Mouse (Mus musculus) liver, embryonic 14.5 days (tissue): ENCODE results near the gene Zfp97. TPM values are rescaled to one million over a fixed set of nuclear protein-coding genes. Genes with fewer than 3 reads are reported as not detected.
"Not testable (repeated sequence)": the region's sequence is repeated elsewhere in the genome, so short reads cannot be mapped to it uniquely, and the experiment has no call there.

Experiments
- ATAC-seq: fragments of 200-750 bp; cut with Nextera tagmentation; 2 replicates; pipeline ENCODE4 v1.8.0; 2017; ENCODE audit warnings: moderate number of reproducible peaks, mild to moderate bottlenecking, moderate library complexity; ENCODE audit not compliant: insufficient read depth
- DNase-seq, 3 experiments: peaks; one replicate each; pipeline ENCODE4 v3.0.0-alpha.2; 2012 to 2013; ENCODE audit warnings: low read depth in 3 of 3, low spot score in 3 of 3
- H3K27ac ChIP-seq: fragments of 300-500 bp; sonication (generic); 2 replicates; pipeline ENCODE4 v1.5.1; 2014; ENCODE audit warnings: moderate library complexity, mild to moderate bottlenecking, control low read depth, inconsistent platforms
- H3K27me3 ChIP-seq: fragments of 300-500 bp; sonication (generic); 2 replicates; pipeline ENCODE4 v1.6.1; 2014; ENCODE audit warnings: mild to moderate bottlenecking, low read length, moderate library complexity; ENCODE audit not compliant: control insufficient read depth, insufficient read depth
- H3K36me3 ChIP-seq: fragments of 300-500 bp; sonication (generic); replicated peaks from 2 replicates; pipeline ENCODE4 v1.6.1; 2014; ENCODE audit warnings: low read depth; ENCODE audit not compliant: control insufficient read depth, insufficient read depth
- H3K4me1 ChIP-seq, 2 experiments: fragments of 200-500 bp in 1 of 2; fragments of 300-500 bp in 1 of 2; sonication (generic) in 1 of 2; replicated peaks; 2 replicates each; pipeline ENCODE4 v1.6.1; 2012 to 2014; ENCODE audit warnings: antibody characterized with exemption in 1 of 2, inconsistent platforms in 1 of 2, low read length in 1 of 2; ENCODE audit not compliant: control insufficient read depth in 2 of 2, insufficient read depth in 2 of 2
- H3K4me2 ChIP-seq: fragments of 300-500 bp; sonication (generic); 2 replicates; pipeline ENCODE4 v1.6.1; 2014; ENCODE audit warnings: low read depth, mild to moderate bottlenecking, control low read depth, moderate library complexity
- H3K4me3 ChIP-seq, 2 experiments: fragments of 200-500 bp in 1 of 2; fragments of 300-500 bp in 1 of 2; sonication (generic) in 1 of 2; 2 replicates each; pipeline ENCODE4 v1.5.1; 2012 to 2014; ENCODE audit warnings: low read depth in 2 of 2, low read length in 2 of 2, mild to moderate bottlenecking in 2 of 2, control low read depth in 1 of 2, inconsistent platforms in 1 of 2, moderate library complexity in 1 of 2; ENCODE audit not compliant: insufficient read depth in 1 of 2
- H3K9ac ChIP-seq: fragments of 300-500 bp; sonication (generic); replicated peaks from 2 replicates; pipeline ENCODE4 v1.6.1; 2014; ENCODE audit warnings: mild to moderate bottlenecking, control low read depth, moderate library complexity
- H3K9me3 ChIP-seq: fragments of 300-500 bp; sonication (generic); 2 replicates; pipeline ENCODE4 v1.6.1; 2016; ENCODE audit warnings: low read length, mixed read lengths; ENCODE audit not compliant: control insufficient read depth
- CTCF ChIP-seq: IDR thresholded peaks from 2 replicates; pipeline ENCODE4 v1.5.1; 2016; ENCODE audit warnings: antibody characterized with exemption, low read depth, control low read depth
- EP300 ChIP-seq: IDR thresholded peaks from 2 replicates; pipeline ENCODE4 v1.6.1; 2016; ENCODE audit warnings: antibody characterized with exemption, low read depth
- WGBS: fragments of 180-500 bp; shearing (Covaris S2); extraction: QIAGEN DNeasy Blood & Tissue Kit; methylation state at CpG from one replicate; pipeline ENCODE4 v1.1.7; 2014; ENCODE audit not compliant: insufficient replicate concordance; 5-methylcytosine and 5-hydroxymethylcytosine counted together
- polyA plus RNA-seq, 2 experiments: library from polyadenylated mRNA; depleted of rRNA in 1 of 2; stranded (reverse) in 1 of 2; unstranded in 1 of 2; fragments of >200 nt; fragmentation: Nextera tagmentation in 1 of 2; extraction: Ambion mirVana in 1 of 2; gene quantifications; 2 replicates each; pipeline versions ENCODE4 v1.2.1 to v1.2.3; 2012 to 2014

Zfp97 gene
- polyA plus RNA-seq (2012; rRNA removed), result 0.57 and 0.75 TPM in 2 replicates
- polyA plus RNA-seq (2014; fragmentation: Nextera tagmentation; extraction: Ambion mirVana), result 2.1 and 2.6 TPM in 2 replicates

GRCm38 (mm10) chr17:17120830-17121502, at the start of gene Zfp97:
Gene Zfp97 (plus strand): TSS chr17:17121415.
- not testable (repeated sequence) for H3K4me2 ChIP-seq, H3K27me3 ChIP-seq, H3K36me3 ChIP-seq, H3K4me3 ChIP-seq, H3K9ac ChIP-seq, H3K9me3 ChIP-seq, H3K27ac ChIP-seq, DNase-seq, H3K4me1 ChIP-seq
- ATAC-seq, result peak; percentile 100
- WGBS, result no CpG with 5 or more reads among the region's 8 CpGs

- DNase-seq, H3K27me3 ChIP-seq, H3K9me3 ChIP-seq, H3K27ac ChIP-seq, H3K4me1 ChIP-seq, H3K9ac ChIP-seq, H3K36me3 ChIP-seq, H3K4me2 ChIP-seq, H3K4me3 ChIP-seq: not testable (repeated sequence)
- no CpG with 5 or more reads among the region's 8 CpGs for WGBS
- peak; percentile 100 for ATAC-seq
Measured at GRCm38 (mm10) chr17:17178757-17179413, 57.7 kb downstream of the Zfp97 start.

GRCm38 (mm10) chr17:17194761-17195160, 73.5 kb downstream of the Zfp97 start:
- ATAC-seq, H3K4me2 ChIP-seq, DNase-seq, H3K9ac ChIP-seq, H3K4me1 ChIP-seq, H3K27me3 ChIP-seq, H3K4me3 ChIP-seq, H3K36me3 ChIP-seq, H3K9me3 ChIP-seq, H3K27ac ChIP-seq: not testable (repeated sequence)

GRCm38 (mm10) chr17:17195178-17195577, 74.0 kb downstream of the Zfp97 start:
- no peak overlapping the region for H3K4me3 ChIP-seq
- H3K9me3 ChIP-seq, result no peaks in the 10 kb centered on the region
- DNase-seq (no peak), ATAC-seq (no peak)
- H3K36me3 ChIP-seq, result no peaks in the 10 kb centered on the region
- H3K27ac ChIP-seq, result no peak overlapping the region
- no peak overlapping the region for H3K9ac ChIP-seq
- no peaks in the 10 kb centered on the region for H3K27me3 ChIP-seq
- TF ChIP-seq EP300, result no peak
- TF ChIP-seq CTCF, result no peak
- no peak overlapping the region for H3K4me2 ChIP-seq
- H3K4me1 ChIP-seq, result no peaks in the 10 kb centered on the region

- not testable (repeated sequence) for ATAC-seq, H3K4me2 ChIP-seq, DNase-seq, H3K27me3 ChIP-seq, H3K4me1 ChIP-seq, H3K27ac ChIP-seq, H3K4me3 ChIP-seq, H3K9me3 ChIP-seq, H3K9ac ChIP-seq, H3K36me3 ChIP-seq
- 75% methylated on average over 3 of the region's 3 CpGs for WGBS
Measured at GRCm38 (mm10) chr17:17196111-17196510, 74.9 kb downstream of the Zfp97 start.

Other genes with a start within 250 kb of the Zfp97 start
- 0.25 and 0.55 TPM in 2 replicates for gene Zfp960, start 57.3 kb upstream of the Zfp97 start, polyA plus RNA-seq (2012; rRNA removed)
- 0.69 and 1.4 TPM in 2 replicates for gene Zfp960, start 57.3 kb upstream of the Zfp97 start, polyA plus RNA-seq (2014; fragmentation: Nextera tagmentation; extraction: Ambion mirVana)